Mouse (Mus musculus) right cerebral cortex, postnatal 14 days (tissue): Measurements from ENCODE around the gene Slc51b.

ENCODE experiments used
- DNase-seq: peaks from one replicate; pipeline ENCODE4 v3.0.0; 2022

Gene Slc51b

DNA sequence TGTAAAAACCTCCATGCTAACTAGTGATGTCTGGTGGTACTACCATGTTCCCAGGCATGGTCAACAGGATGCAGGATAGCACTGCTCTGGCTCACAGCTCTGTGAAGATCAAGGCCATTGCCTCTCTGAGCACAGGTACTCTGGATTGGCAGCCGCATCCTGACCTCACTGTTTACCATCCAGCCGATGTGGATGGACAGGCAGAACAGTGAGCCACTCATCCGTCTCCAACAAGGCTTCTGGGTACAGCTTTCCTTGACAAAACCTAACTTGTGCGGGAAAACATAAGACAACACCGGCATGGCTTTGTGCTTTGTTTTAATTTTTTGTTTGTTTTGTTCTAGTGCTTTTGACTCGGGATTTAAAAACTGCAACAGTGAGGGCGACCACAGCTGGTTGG lies 57.0 kb downstream of the Slc51b start:
- DNase-seq = no peak

DNA sequence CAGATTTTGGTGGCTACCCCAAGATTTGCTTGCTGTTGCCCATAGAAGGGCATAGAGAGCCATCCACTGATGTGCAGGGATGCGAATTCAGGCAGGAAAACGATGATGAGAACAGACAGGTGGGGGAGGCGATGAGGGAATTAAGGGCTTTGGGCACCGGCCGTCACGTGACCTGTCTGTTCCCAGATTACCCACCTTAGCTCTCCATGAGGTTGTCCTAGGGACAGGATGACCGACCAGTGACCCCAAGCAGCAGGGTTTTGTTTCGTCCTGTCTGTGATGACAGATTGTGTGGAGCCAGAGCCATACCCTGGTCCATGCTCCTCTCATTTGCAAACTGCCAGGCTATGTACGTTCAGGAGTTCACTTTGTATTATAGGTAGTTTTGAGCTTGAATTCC lies 59.1 kb downstream of the Slc51b start:
- no peak for DNase-seq
